Mouse (Mus musculus) testis, adult 2 months (tissue): ENCODE measurements around the gene Stpg1.

Experiments used
- CTCF ChIP-seq: fragments of 200-500 bp; IDR thresholded peaks from 2 replicates; pipeline ENCODE4 v1.5.1; 2012; ENCODE audit warnings: low read depth, mild to moderate bottlenecking, inconsistent platforms, low read length, moderate library complexity; ENCODE audit not compliant: control insufficient read depth, insufficient read depth, insufficient replicate concordance
- POLR2A ChIP-seq: fragments of 200-500 bp; IDR thresholded peaks from 2 replicates; pipeline ENCODE4 v1.6.1; 2012; ENCODE audit warnings: low read depth, mild to moderate bottlenecking, inconsistent platforms, low read length, moderate library complexity; ENCODE audit not compliant: control insufficient read depth

DNA sequence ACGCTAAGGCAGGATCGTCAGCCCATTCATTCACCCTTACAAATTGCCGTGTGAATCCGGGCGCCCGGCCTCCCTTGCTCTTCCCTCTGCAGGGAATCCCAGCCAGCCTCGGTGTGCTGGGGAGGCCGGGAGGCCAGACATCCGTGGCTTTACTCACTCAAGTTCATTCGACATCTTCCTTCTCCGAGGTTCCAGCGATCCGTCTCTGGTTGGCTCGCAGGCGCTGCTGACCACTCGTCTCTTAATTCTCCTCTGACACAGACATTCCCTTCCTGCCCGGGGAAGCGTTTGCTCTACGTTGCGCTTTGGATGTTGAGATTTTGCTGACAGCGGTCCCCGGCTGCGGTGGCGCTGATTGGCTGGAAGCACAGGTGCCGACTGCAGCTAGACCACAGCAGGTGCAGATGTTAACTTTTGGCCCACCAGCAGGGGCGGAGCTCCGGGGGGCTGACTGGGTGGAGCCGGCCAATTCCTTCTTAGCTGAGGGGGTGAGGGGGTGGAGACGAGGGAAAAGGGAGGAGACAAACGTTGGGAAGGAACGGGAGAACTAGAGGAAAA, 78.7 kb downstream of the Stpg1 start, which contains the start of gene Grhl3:
- TF ChIP-seq POLR2A (no peak), CTCF (no peak)
